Mouse (Mus musculus) fibroblast of lung, adult 2 months (primary cell): ENCODE results near the gene C4b.
A peak's percentile ranks its signal among the peaks of the same experiment; 100 is the strongest.
"Not testable (repeated sequence)": the region's sequence is repeated elsewhere in the genome, so short reads cannot be mapped to it uniquely, and the experiment has no call there.

Experiments used
- DNase-seq: peaks from one replicate; pipeline ENCODE4 v3.0.0-alpha.2; 2011; ENCODE audit warnings: low read depth

The C4b gene

DNA sequence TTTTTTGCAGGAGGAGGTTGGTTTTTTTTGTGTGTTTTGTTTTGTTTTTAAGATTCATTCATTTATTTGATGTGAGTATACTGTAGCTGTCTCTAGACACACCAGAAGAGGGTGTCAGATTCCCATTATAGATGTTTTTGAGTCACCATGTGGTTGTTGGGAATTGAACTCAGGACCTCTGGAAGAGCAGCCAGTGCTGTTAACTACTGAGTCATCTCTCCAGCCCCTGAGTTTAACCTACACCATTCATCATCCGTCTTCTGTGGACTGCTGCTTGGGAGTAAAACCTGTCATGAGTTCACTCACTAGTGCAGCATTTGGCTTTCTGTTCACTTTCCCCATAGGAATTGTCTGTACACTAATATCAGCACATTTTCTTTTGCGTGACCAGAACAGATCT, 37.2 kb downstream of the C4b start:
- DNase-seq = not testable (repeated sequence)

DNA sequence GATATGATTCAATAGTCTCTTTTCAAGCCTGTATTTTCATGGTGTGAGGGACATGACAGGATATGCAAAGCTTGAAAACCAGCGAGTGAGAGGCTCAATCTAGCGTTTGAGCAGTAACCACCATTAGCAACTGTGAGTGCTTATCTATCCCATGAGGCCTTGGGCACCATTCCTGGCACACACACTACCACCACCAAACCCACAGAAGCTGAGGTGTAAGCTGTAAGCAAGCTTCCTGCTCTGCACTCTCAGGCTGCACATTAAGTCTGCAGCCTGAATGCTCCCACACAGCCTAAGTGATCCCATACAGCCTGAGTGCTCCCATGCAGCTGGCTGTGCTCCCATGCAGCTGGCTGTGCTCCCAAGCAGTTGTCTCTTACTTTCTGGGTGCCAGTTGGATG, 43.0 kb downstream of the C4b start:
- no peak for DNase-seq

DNA sequence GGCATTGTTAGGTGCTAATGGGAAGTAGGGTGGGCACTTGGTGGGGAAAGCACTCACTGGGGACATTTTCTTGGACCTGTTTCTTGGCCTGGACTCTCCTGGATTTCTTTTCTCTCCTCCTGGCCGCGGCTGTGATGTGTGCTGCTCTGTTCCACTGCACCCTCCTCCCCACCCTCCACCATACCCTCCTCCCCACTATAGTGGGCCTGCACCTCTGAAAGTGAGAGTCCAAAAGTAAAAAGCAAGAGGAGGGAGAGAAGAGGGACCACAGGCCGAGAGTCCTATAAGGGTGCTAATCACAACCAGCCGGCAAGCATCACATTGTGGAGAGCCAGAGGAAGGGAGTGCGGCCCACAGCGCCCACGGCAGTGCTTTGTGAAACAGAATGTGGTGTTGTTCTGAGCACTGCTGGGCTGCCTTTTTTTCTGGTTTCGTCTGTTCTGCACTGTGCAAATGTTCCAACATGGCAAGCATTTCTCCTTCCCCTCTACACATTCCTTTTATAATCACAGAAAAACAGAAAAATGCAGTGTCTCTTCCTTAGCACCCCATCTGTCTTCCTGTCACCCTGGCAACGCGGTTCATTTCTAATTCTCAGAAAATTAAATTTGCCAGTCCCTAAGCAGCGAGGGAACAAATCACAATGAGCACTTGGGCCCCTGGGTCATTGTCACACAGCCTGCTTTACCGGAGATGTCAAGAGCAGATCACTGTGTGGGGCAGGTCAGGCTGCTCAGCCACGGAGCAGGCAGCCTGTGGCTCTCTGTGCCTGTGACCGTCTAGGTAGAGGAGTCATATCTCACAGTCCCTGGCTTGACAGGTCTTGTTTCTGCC, 43.9 kb downstream of the C4b start:
- DNase-seq = no peak

DNA sequence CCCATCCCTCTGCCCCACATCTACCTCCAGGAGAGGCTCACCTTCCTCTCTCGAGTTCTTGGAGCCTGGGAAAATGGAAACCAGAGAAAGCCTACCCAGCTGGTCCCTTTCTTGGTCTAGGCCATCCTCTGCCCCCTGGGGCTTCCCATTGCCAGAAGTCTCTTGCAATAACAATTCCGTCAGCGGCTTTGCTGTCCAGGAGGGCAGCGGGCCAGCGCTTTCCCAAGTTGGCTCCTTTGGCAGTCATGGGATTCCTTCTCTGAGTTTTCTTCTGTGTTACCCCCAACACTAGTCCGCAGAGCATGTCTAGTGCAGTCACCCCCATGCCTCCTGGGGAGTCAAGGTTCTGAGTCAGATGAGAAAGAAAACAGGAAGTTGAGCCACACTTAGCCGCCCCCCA, 50.8 kb downstream of the C4b start:
- no peak for DNase-seq

DNA sequence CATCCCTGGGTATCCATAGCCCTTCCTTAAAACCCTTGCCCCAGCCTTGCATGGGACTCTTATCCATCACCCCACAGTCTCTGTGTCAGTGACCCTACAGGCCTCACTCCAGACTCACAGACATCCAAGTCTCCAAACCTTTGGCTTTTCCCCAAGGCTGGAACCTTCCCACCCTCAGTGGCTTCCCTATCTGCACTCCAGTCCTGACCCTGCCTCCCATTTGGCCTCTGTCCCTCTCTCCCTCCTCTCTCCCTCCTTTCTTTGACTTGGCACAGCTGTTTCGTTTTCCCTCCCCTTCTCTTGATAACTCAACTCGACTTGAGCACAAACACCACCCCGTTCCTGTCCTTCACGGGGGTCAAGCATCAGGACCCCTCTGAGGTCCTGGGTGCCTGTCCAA, 53.2 kb downstream of the C4b start:
- DNase-seq = no peak

DNA sequence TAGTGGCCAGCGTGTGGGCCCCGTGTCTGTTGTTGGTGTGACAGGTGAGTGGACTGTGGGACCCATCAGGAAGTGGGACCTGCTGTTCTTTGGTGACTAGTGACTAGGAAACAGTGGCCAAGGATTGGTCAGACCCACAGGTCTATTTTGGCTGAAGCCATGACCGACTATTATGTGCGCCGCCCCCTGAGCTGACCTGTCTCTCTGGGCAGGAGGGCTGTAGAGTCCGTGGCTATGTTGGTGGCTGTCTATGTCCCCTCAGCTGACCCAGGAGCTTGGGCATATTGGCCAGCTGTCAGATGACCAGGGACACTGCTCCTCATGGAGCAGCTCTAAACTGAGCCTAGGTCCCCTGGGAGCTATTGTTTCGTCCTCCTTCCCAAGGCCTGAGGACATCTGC, 54.8 kb downstream of the C4b start:
- DNase-seq = no peak

DNA sequence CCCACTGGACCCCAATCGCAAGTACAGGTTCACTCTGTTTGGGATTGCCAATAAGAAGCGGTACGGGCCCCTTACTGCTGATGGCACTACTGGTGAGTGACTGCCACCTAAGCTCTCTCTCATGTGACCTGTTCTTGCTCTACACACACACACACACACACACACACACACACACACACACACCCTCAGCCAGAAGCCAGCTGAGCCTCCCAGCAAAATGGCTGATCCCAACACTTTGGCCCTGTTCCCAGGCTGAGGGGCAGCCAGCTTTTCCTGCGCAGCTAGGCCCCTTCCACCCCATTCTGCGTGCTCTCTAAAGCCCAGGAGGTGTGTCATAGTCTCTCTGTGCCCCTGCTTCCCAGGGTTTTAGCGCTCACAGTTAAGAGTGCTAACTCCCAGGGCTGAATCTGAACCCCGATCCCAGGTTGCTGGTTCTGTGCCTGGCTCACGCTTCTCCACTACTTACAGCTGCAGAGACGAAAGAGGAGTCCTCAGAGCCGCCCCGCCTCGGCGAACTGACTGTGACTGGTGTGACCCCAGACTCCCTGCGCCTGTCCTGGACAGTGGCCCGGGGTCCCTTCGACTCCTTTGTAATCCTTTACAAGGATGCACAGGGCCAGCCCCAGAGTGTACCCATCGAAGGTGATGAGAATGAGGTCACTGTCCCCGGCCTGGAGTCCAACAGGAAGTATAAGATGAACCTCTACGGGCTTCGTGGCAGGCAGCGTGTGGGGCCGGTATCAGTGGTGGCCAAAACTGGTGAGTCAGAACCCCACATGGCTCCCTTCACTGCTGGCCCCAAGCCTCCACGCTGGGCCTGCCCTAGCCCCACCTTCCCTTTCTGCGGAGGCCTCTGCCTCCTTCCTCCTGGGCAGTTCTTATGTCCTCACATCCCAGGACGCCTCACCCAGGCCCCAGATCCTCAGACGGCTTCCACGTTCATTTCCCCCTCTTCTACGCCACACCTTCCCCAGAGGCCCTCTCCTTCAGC, 58.3 kb downstream of the C4b start:
- DNase-seq = peak; percentile 87

DNA sequence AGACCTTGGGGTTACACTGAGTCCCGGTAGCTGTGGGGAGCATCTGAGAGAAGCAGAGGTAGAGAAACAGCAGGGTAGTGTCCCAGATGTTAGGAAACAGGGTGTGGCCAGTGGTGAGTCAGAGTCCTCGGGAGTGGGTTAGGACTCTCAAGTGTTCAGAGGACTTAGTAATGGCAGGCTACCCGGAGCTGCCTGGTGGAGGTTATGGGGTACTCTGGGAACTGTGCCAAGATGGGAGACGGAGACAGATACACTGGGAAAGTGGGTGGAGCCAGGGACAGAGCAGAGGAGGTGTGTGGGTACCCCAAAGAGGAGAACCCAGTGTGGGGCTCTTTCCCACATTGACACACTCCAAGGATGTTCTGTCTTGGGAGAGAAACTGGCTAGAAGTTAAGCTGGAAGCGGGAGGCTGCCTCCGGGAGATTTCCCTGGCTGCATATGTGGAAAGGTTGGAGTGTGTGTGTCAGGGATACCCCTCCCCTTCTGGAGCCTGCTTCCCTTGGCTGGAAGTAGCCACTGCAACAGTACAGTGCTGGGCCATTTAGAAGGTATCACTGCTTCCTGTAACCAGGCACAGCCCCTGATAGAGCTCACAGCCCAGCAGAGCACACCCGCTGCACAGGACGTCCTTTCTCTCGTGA, 59.3 kb downstream of the C4b start:
- DNase-seq = peak; percentile 74

DNA sequence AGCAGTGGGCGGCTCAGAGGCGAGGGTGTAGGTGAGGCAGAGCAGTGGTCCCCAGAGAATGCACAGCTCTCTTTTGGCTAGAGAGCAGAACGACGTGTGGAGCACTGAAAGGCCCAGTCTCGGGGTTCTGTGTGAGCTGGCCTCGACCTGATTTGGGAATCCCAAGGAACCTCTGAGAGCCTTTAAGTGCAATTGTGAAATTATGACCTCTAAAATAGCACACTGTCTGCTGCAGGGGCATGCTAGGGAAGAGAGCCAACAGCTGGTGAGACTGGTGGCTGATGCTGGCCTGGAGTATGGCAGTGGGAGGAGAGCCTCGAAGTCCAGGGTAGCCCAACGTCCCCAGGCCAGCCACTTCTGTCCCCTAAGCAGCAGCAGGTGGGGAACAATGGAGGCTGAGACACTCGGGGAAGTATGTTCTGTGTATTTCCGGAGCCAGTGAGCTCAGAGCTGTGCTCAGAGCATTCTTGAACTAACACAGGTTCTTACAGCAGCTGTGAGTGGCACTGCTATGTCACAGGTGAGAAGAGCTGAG, 59.9 kb downstream of the C4b start:
- no peak for DNase-seq

DNA sequence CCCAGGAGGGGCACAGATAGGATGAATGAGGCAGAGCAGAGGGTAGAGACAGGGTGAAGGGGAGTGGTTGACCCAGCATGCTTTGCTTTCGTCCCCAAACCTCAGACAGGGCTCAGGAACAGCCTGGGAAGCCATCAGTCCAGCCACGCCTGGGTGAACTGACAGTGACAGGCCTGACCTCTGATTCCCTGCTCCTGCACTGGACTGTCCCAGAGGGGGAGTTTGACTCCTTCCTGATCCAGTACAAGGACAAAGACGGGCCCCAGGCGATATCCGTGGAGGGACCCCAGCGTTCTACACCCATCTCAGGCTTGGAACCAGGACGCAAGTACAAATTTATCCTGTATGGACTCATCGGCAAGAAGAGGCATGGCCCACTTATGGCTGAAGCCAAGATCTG, 60.5 kb downstream of the C4b start:
- no peak for DNase-seq

DNA sequence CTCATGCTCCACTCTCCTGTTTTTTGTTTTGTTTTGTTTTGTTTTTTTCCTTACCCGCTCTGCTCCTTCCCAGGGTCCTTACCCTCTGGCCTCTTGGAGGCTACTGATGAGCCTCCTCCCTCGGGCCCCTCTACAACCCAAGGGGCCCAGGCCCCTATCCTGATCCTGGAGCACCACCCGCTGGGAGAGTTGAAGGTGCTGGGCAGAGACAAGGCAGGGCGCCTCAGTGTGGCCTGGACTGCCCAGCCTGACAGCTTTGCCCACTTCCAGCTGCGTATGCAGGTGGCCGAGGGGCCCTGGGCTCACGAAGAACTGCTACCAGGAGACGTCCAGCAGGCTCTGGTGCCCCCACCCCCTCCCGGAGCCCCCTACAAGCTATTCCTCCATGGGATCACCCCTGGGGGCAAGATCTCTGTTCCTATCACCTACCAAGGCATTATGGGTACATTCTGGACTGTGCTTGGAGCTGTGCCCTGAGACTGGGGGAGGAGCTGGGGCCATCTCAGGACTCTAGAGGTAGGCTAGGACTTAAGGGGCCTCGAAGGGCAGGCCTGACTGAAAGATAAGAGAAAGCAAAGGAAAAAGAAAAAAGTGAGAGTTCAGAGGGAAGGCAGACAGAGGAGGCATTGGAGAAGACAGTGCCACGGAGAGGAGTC, 61.7 kb downstream of the C4b start:
- no peak for DNase-seq

DNA sequence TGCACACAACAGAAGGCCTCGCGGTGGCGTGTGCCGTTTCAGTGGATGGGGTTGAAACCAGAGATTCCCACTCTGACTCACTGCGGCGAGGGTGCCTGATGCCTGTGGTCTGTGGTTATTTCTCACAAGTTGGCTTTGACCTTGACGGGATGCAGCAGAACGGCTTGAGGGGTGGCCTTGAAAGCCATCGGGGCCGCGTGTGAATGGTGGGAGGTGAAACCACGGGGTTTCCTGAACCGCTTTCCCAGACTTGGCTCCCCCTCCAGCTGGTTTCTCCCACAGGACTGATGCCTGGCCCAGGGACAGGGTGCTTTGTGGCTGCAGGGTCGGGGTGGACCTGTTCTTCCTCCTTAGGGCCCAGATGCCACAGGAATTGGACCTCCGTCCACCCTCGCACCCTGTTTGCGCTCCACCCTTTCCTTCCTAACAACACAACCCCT, 62.5 kb downstream of the C4b start:
- DNase-seq = peak; percentile 77

DNA sequence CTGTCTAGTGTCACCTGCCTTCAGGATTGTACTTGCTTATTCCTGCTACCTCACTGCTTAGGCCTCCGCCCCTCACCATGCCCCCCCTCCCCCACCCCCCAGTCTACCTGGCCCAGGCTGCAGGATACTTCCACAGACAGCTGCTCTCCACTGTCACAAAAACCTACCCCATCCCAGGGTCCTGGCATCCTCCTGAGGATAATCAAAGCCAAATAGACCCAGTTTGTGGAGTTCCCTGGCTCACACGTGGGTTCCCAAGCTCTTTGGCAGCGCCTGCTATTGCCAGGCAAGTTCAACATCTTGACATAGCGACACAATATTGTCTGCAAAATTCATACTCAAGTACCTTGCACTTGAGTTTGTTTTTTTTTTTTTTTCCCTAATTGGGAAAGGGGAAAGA, 63.1 kb downstream of the C4b start:
- DNase-seq = no peak

DNA sequence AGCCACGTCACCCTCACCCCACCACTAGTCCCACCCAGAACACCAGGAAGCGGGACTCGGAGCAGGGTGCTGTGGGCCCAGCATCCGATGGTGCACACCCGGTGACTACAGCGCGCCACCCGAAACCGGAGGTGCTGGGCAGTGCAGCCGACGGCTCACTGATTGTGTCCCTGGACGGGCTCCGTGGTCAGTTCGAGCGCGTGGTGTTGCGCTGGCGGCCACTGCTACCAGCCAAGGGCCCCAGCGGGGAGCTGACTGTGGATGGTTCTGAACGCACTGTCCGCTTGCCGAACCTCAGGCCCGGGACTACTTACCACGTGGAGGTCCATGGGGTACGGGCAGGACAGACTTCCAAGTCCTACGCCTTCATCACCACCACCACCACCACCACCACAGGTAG, 63.5 kb downstream of the C4b start:
- no peak for DNase-seq
